Comparison of ENCODE assay signal across 24 mouse cellular contexts in genomic region chr6:86245965-86246364, GRCm38 (mm10).
"Had no signal": no experiment of that assay in that cellular context is flagged by ENCODE, and none has a peak within 500 bp of the region (broad histone marks: within the 10 kb centered on the region; RNA-seq: fewer than 3 reads in every experiment).

No protein-coding gene starts in this region.

- DNase-seq: kidney, adult 8-10 months; kidney, postnatal 10 days; kidney, postnatal 36 days; layer of hippocampus, postnatal 36 days; left cerebral cortex, postnatal 4 days; liver, postnatal 0 days; lung, postnatal 10 days; lung, postnatal 36 days; right cerebral cortex, adult 18-20 months; right cerebral cortex, postnatal 14 days; right cerebral cortex, postnatal 4 days; thymus, postnatal 25 days had no signal

- H3K27me3 ChIP-seq: kidney, embryonic 15.5 days; limb, embryonic 12.5 days; limb, embryonic 15.5 days; lung, embryonic 15.5 days; neural tube, embryonic 12.5 days; neural tube, embryonic 15.5 days; stomach, embryonic 15.5 days had no signal

- ATAC-seq: liver, postnatal 0 days had no signal

- H3K4me1 ChIP-seq: megakaryocyte, embryonic 14.5 days; neural tube, embryonic 15.5 days; stomach, embryonic 15.5 days had no signal

- H3K4me2 ChIP-seq: kidney, embryonic 15.5 days; limb, embryonic 12.5 days; limb, embryonic 15.5 days; liver, embryonic 11.5 days; lung, embryonic 15.5 days; midbrain, embryonic 11.5 days; neural tube, embryonic 12.5 days; neural tube, embryonic 15.5 days; stomach, embryonic 15.5 days had no signal

- H3K9ac ChIP-seq: kidney, embryonic 15.5 days; limb, embryonic 12.5 days; limb, embryonic 15.5 days; liver, embryonic 14.5 days; liver, postnatal 0 days; lung, embryonic 15.5 days; neural tube, embryonic 12.5 days; neural tube, embryonic 15.5 days; stomach, embryonic 15.5 days had no signal

- H3K27ac ChIP-seq: kidney, embryonic 15.5 days; left cerebral cortex, adult 2 months; limb, embryonic 12.5 days; limb, embryonic 15.5 days; liver, embryonic 14.5 days; lung, embryonic 15.5 days; neural tube, embryonic 12.5 days; neural tube, embryonic 15.5 days; stomach, embryonic 15.5 days had no signal

- H3K4me3 ChIP-seq: kidney, embryonic 15.5 days; left cerebral cortex, adult 2 months; limb, embryonic 12.5 days; limb, embryonic 15.5 days; lung, embryonic 15.5 days; megakaryocyte, embryonic 14.5 days; neural tube, embryonic 12.5 days; neural tube, embryonic 15.5 days; stomach, embryonic 15.5 days had no signal

- H3K36me3 ChIP-seq: kidney, embryonic 15.5 days; limb, embryonic 12.5 days; limb, embryonic 15.5 days; lung, embryonic 15.5 days; neural tube, embryonic 12.5 days; neural tube, embryonic 15.5 days; stomach, embryonic 15.5 days had no signal

- H3K9me3 ChIP-seq: kidney, embryonic 15.5 days; limb, embryonic 12.5 days; limb, embryonic 15.5 days; lung, embryonic 15.5 days; megakaryocyte, embryonic 14.5 days; neural tube, embryonic 12.5 days; neural tube, embryonic 15.5 days; stomach, embryonic 15.5 days had no signal
